Mouse (Mus musculus) G1E (cell line): Measurements from ENCODE around the gene Grk2.

ENCODE experiments used
- CTCF ChIP-seq: IDR thresholded peaks from 2 replicates; pipeline ENCODE4 v1.5.1; 2012; ENCODE audit warnings: low read depth, low read length, inconsistent platforms, mixed read lengths
- GATA1 ChIP-seq: IDR thresholded peaks from 2 replicates; pipeline ENCODE4 v1.6.1; 2012; ENCODE audit warnings: borderline replicate concordance, low read length, inconsistent platforms, mixed read lengths
- TAL1 ChIP-seq: conservative IDR thresholded peaks from 2 replicates; pipeline ENCODE4 v1.6.1; 2012; ENCODE audit warnings: low read depth, low read length, inconsistent platforms, mixed read lengths

- no peak for TF ChIP-seq CTCF
- no peak for TF ChIP-seq TAL1
- no peak for TF ChIP-seq GATA1
These were observed 37.3 kb downstream of the Grk2 start, which contains the start of gene Ssh3 for GRCm38 (mm10) chr19:4268566-4269361.
